Mouse (Mus musculus): ENCODE data around the gene Dnajb1. TPM values are rescaled to one million over a fixed set of nuclear protein-coding genes. Genes with fewer than 3 reads are reported as not detected.

Gene Dnajb1
- polyA plus RNA-seq, 1 experiment from 2014 or later, result 85.7 TPM

DNA sequence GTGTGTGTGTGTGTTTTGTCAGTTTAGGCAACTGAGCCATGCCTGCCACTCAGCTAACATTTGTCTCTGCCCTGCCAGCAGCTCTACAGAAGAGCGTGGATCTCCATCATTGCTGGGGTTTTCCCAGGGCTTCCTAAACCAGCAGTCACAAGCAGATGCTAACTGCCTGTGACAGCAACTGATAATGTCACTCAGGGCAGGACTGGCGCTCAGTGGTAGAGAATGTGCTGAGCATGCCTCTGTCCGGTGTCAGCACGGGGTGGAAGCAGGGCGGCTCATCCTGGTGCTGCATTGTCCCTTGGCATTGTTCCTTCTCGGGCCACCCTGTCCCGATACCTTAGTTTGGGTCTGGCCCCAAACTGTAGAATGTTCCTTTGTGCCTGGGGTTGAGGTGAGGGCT is 15.6 kb downstream of the Dnajb1 start:
- no peak overlapping the region for H3K27ac ChIP-seq (replicated peaks)
- no peaks in the 10 kb centered on the region for H3K36me3 ChIP-seq
- H3K9me3 ChIP-seq (replicated peaks), result no peaks in the 10 kb centered on the region
- peaks cover 7% of the 10 kb centered on the region; the same call in 1 of the 2 replicates for H3K27me3 ChIP-seq (ENCODE audit: low read depth, poor library complexity, severe bottlenecking)
- no peak overlapping the region for H3K4me3 ChIP-seq
- no peak for DNase-seq (ENCODE audit: low spot score)
- 91% methylated on average over 7 of the region's 7 CpGs for WGBS
- peaks cover 7% of the 10 kb centered on the region; the same call in 1 of the 2 replicates for H3K4me1 ChIP-seq

GRCm38 (mm10) chr8:83624739-83625138 is 16.7 kb downstream of the Dnajb1 start:
- Histone ChIP-seq H3K27ac (replicated peaks) (no peak overlapping the region), H3K9me3 (replicated peaks) (no peaks in the 10 kb centered on the region), H3K4me3 (no peak overlapping the region), H3K27me3 (ENCODE audit: low read depth, poor library complexity, severe bottlenecking) (peaks cover 7% of the 10 kb centered on the region; the same call in 1 of the 2 replicates), H3K36me3 (no peaks in the 10 kb centered on the region), H3K4me1 (peaks cover 7% of the 10 kb centered on the region; the same call in 1 of the 2 replicates)
- no peak for DNase-seq (ENCODE audit: low spot score)
- 45% methylated on average over 3 of the region's 3 CpGs for WGBS

- Histone ChIP-seq H3K27me3 (ENCODE audit: low read depth, poor library complexity, severe bottlenecking) (peaks cover 7% of the 10 kb centered on the region; the same call in 1 of the 2 replicates), H3K9me3 (replicated peaks) (no peaks in the 10 kb centered on the region), H3K4me1 (peaks cover 7% of the 10 kb centered on the region; the same call in 1 of the 2 replicates), H3K27ac (replicated peaks) (no peak overlapping the region), H3K36me3 (no peaks in the 10 kb centered on the region), H3K4me3 (no peak overlapping the region)
- DNase-seq (ENCODE audit: low spot score), result no peak
- 93% methylated on average over 6 of the region's 6 CpGs for WGBS
Observed at GRCm38 (mm10) chr8:83625676-83626299, 17.8 kb downstream of the Dnajb1 start.

- no peak for DNase-seq (ENCODE audit: low spot score)
Observed at GRCm38 (mm10) chr8:83632083-83632707, 24.2 kb downstream of the Dnajb1 start.

DNA sequence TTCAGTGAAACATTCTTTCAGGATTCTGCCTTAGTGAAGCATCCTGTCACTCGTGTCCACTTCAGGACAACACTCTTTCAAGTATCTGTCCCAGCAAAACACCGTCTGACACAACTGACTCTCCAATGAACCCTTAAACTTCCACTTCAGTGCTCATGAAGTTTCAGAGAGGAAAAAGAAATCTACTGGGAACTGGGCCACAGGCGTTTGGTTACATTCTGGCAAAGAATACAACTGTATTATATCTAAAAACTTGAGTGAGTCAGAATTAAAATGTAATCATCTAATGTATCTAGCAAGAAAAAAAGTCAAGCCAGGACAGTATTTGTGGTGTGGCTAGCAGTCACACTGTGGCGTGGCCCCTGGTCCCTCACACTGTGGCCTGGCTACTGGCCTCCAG is 30.9 kb downstream of the Dnajb1 start:
- Histone ChIP-seq H3K9me3 (replicated peaks) (peaks cover 7% of the 10 kb centered on the region; the same call in 1 of the 2 replicates), H3K4me1 (no peaks in the 10 kb centered on the region), H3K27me3 (ENCODE audit: low read depth, poor library complexity, severe bottlenecking) (no peaks in the 10 kb centered on the region), H3K27ac (replicated peaks) (no peak overlapping the region), H3K4me3 (no peak overlapping the region), H3K36me3 (no peaks in the 10 kb centered on the region)
- 85% methylated on average over 4 of the region's 4 CpGs for WGBS
- no peak for DNase-seq (ENCODE audit: low spot score)

More at GRCm38 (mm10) chr8:83632083-83632707, 24.2 kb downstream of the Dnajb1 start:
- Histone ChIP-seq H3K4me1 (no peaks in the 10 kb centered on the region), H3K27ac (replicated peaks) (no peak overlapping the region), H3K9me3 (replicated peaks) (peaks cover 7% of the 10 kb centered on the region; the same call in 1 of the 2 replicates), H3K27me3 (ENCODE audit: low read depth, poor library complexity, severe bottlenecking) (no peaks in the 10 kb centered on the region), H3K36me3 (no peaks in the 10 kb centered on the region), H3K4me3 (no peak overlapping the region)
- WGBS, result 88% methylated on average over 7 of the region's 7 CpGs

GRCm38 (mm10) chr8:83639649-83640048 is 31.7 kb downstream of the Dnajb1 start:
- WGBS, result 80% methylated on average over 5 of the region's 5 CpGs
- H3K27ac ChIP-seq (replicated peaks), result no peak overlapping the region

DNA sequence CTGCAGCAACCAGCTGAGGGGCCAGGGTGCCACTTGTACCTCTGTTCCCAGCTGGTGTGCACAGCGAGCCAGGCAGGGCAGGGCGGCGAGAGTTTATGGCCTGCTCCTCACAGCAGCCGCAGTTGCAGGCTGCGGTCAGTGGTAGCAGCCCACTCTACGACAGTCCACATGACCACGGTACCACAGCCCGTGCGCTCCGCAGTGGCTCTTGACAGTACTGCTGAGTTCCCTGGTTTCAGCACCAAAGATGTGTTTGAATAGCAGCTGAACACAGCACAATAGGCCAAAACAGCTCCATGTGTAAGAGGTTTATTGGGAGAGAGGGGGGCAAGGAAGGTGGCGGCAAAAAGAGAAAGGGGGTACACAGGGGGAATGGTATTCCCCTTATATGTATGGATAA is 39.5 kb downstream of the Dnajb1 start:
- Histone ChIP-seq H3K27ac (replicated peaks) (no peak overlapping the region), H3K4me1 (peaks cover 7% of the 10 kb centered on the region), H3K9me3 (replicated peaks) (peaks cover 5% of the 10 kb centered on the region; the same call in 1 of the 2 replicates), H3K4me3 (no peak overlapping the region), H3K27me3 (ENCODE audit: low read depth, poor library complexity, severe bottlenecking) (no peaks in the 10 kb centered on the region), H3K36me3 (no peaks in the 10 kb centered on the region)
- WGBS, result 97% methylated on average over 11 of the region's 11 CpGs
- DNase-seq (ENCODE audit: low spot score), result no peak

More at GRCm38 (mm10) chr8:83639649-83640048, 31.7 kb downstream of the Dnajb1 start:
- H3K9me3 ChIP-seq (replicated peaks), result peaks cover 7% of the 10 kb centered on the region; the same call in 1 of the 2 replicates
- H3K4me3 ChIP-seq, result no peak overlapping the region
- no peaks in the 10 kb centered on the region for H3K27me3 ChIP-seq (ENCODE audit: low read depth, poor library complexity, severe bottlenecking)
- no peak for DNase-seq (ENCODE audit: low spot score)
- no peaks in the 10 kb centered on the region for H3K4me1 ChIP-seq
- no peaks in the 10 kb centered on the region for H3K36me3 ChIP-seq

- Histone ChIP-seq H3K27me3 (ENCODE audit: low read depth, poor library complexity, severe bottlenecking) (no peaks in the 10 kb centered on the region), H3K4me1 (peaks cover 9% of the 10 kb centered on the region), H3K9me3 (replicated peaks) (peaks cover 5% of the 10 kb centered on the region; the same call in 1 of the 2 replicates), H3K27ac (replicated peaks) (no peak overlapping the region), H3K36me3 (no peaks in the 10 kb centered on the region), H3K4me3 (no peak overlapping the region)
- no peak for DNase-seq (ENCODE audit: low spot score)
- WGBS, result 90% methylated on average over 4 of the region's 4 CpGs
Observed at GRCm38 (mm10) chr8:83648031-83648430, 40.0 kb downstream of the Dnajb1 start.

DNA sequence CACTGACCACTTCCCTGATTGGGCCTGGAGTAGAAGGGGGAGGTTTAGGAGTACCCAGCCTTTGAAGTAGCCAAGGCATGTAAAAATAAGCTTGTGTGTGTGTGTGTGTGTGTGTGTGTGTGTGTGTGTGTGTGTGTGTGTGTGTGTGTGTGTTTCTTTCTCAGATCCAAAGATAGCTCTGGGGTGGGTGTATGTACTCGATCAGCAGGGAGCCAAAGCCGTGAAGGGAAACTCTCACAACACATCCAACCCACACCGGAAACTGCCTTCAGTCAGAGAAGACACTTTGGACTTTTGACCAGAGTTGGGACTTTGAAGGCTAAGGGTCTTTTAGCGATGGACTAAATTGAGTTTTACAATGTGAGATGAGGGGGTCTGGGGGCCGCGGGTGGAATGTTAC is 41.7 kb downstream of the Dnajb1 start:
- Histone ChIP-seq H3K27ac (replicated peaks) (no peak overlapping the region), H3K27me3 (ENCODE audit: low read depth, poor library complexity, severe bottlenecking) (no peaks in the 10 kb centered on the region), H3K36me3 (peaks cover 3% of the 10 kb centered on the region; the same call in 1 of the 2 replicates), H3K4me1 (peaks cover 20% of the 10 kb centered on the region), H3K9me3 (replicated peaks) (peaks cover 5% of the 10 kb centered on the region; the same call in 1 of the 2 replicates), H3K4me3 (no peak overlapping the region)
- WGBS, result 95% methylated on average over 6 of the region's 6 CpGs
- no peak for DNase-seq (ENCODE audit: low spot score)

- Histone ChIP-seq H3K27me3 (ENCODE audit: low read depth, poor library complexity, severe bottlenecking) (no peaks in the 10 kb centered on the region), H3K4me3 (peak within 1 kb of the TSS; percentile 89), H3K36me3 (peaks cover 28% of the 10 kb centered on the region), H3K4me1 (peaks cover 25% of the 10 kb centered on the region), H3K27ac (replicated peaks) (peak within 1 kb of the TSS; percentile 94), H3K9me3 (replicated peaks) (peaks cover 5% of the 10 kb centered on the region; the same call in 1 of the 2 replicates)
- peak; percentile 98 for DNase-seq (ENCODE audit: low spot score)
- WGBS, result 5% methylated on average over 50 of the region's 50 CpGs
Observed at GRCm38 (mm10) chr8:83652030-83652743, 44.2 kb downstream of the Dnajb1 start, which contains the start of gene Gipc1. Gene Gipc1 (plus strand): TSS chr8:83652677.

DNA sequence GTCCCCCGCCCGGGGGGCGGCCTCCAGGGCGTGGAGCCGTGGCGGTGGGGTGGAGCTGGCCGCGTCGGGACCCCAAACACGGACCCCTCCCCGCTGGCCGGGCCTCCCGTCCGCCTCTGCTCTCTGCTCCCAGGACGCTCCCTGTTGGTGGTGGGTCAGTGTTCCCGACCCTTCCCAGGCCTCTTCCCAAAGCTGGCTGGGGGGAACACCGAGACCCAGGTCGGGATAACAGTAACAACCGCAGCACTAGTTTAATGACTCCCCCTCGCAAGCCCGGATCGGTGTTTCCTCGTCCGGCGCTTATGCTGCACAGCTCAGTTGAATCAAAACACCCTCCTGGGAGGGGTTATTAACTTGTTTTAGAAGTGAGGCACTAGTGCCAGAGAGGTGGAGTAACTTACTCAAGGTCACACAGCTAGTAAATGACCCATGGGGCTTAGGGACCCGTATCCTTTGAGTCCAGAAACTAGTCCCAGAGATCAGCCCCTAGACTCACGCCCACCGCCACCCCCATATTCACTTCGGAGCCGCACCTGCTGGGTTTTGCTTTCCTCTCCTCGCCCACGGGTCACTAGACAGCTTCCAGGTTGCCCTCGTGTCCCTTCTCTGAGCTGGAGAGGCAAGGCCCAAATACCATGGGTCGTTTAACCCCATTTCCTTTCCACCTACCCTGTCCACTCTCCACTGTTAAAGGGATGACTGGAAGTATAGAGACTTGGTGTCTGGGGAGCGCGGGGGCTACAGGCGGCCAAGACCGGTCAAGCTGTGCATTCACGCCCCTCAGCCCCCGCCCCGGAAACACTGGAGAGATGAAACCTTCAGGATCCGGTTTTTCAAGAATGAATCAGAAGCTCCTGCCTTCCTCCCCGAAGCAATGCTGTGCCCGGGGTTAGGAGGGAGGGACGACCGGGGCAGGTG is 45.0 kb downstream of the Dnajb1 start:
- no peak for DNase-seq (ENCODE audit: low spot score)
- Histone ChIP-seq H3K4me1 (peaks cover 25% of the 10 kb centered on the region), H3K27ac (replicated peaks) (peak overlapping the region; percentile 94), H3K4me3 (peak overlapping the region; percentile 89), H3K36me3 (peaks cover 36% of the 10 kb centered on the region), H3K27me3 (ENCODE audit: low read depth, poor library complexity, severe bottlenecking) (no peaks in the 10 kb centered on the region), H3K9me3 (replicated peaks) (peaks cover 5% of the 10 kb centered on the region; the same call in 1 of the 2 replicates)
- 2% methylated on average over 46 of the region's 46 CpGs for WGBS

- WGBS, result 55% methylated on average over 10 of the region's 10 CpGs
- peaks cover 25% of the 10 kb centered on the region for H3K4me1 ChIP-seq
- peaks cover 40% of the 10 kb centered on the region for H3K36me3 ChIP-seq
- peaks cover 5% of the 10 kb centered on the region; the same call in 1 of the 2 replicates for H3K9me3 ChIP-seq (replicated peaks)
- DNase-seq (ENCODE audit: low spot score), result no peak
- H3K4me3 ChIP-seq, result peak overlapping the region; percentile 89
- peak overlapping the region; percentile 94 for H3K27ac ChIP-seq (replicated peaks)
- H3K27me3 ChIP-seq (ENCODE audit: low read depth, poor library complexity, severe bottlenecking), result no peaks in the 10 kb centered on the region
Observed at GRCm38 (mm10) chr8:83653662-83654017, 45.6 kb downstream of the Dnajb1 start.
